Mouse (Mus musculus): Measurements from ENCODE around the gene Ptpn9.
A peak's percentile ranks its signal among the peaks of the same experiment; 100 is the strongest.

Ptpn9 gene

GRCm38 (mm10) chr9:57013756-57014155, 19.0 kb downstream of the Ptpn9 start:
- DNase-seq (ENCODE audit: low spot score in 2 of 2) = no peak

GRCm38 (mm10) chr9:57014766-57015165, 20.0 kb downstream of the Ptpn9 start:
- DNase-seq (ENCODE audit: low spot score in 2 of 2) = no peak

- DNase-seq (ENCODE audit: low spot score in 2 of 2) = no peak
Observed at GRCm38 (mm10) chr9:57017631-57018030, 22.9 kb downstream of the Ptpn9 start.

GRCm38 (mm10) chr9:57031756-57032155, 37.0 kb downstream of the Ptpn9 start:
- DNase-seq (ENCODE audit: low spot score in 2 of 2) = peak; percentile 24 to 42

- peak; percentile 16 to 26 for DNase-seq (ENCODE audit: low spot score in 2 of 2)
Observed at GRCm38 (mm10) chr9:57056237-57056636, 61.5 kb downstream of the Ptpn9 start.

- no peak for DNase-seq (ENCODE audit: low spot score in 2 of 2)
Observed at GRCm38 (mm10) chr9:57064164-57064563, 69.4 kb downstream of the Ptpn9 start.

GRCm38 (mm10) chr9:57068266-57068665, 73.5 kb downstream of the Ptpn9 start:
- DNase-seq (ENCODE audit: low spot score in 2 of 2) = no peak

GRCm38 (mm10) chr9:57070262-57070661, 75.5 kb downstream of the Ptpn9 start:
- no peak for DNase-seq (ENCODE audit: low spot score in 2 of 2)

- DNase-seq (ENCODE audit: low spot score in 2 of 2) = no peak
Observed at GRCm38 (mm10) chr9:57070800-57071545, 76.2 kb downstream of the Ptpn9 start.

- peak; percentile 51 to 65 for DNase-seq (ENCODE audit: low spot score in 2 of 2)
Observed at GRCm38 (mm10) chr9:57071801-57072351, 77.2 kb downstream of the Ptpn9 start, which contains the start of gene Sin3a. Gene Sin3a, plus strand, starts transcription at chr9:57072040.

- no peak for DNase-seq (ENCODE audit: low spot score in 2 of 2)
Observed at GRCm38 (mm10) chr9:57072526-57072988, 77.8 kb downstream of the Ptpn9 start.

GRCm38 (mm10) chr9:57072989-57073789, 78.5 kb downstream of the Ptpn9 start:
- peak; percentile 93 to 98 for DNase-seq (ENCODE audit: low spot score in 2 of 2)

- DNase-seq (ENCODE audit: low spot score in 2 of 2) = no peak
Observed at GRCm38 (mm10) chr9:57073790-57074094, 79.0 kb downstream of the Ptpn9 start.

GRCm38 (mm10) chr9:57074171-57074821, 79.6 kb downstream of the Ptpn9 start:
- no peak for DNase-seq (ENCODE audit: low spot score in 2 of 2)

GRCm38 (mm10) chr9:57074822-57075603, 80.3 kb downstream of the Ptpn9 start:
- DNase-seq (ENCODE audit: low spot score in 2 of 2) = peak; percentile 52 to 56

- DNase-seq (ENCODE audit: low spot score in 2 of 2) = peak; percentile 97 to 99
Observed at GRCm38 (mm10) chr9:57075681-57076381, 81.1 kb downstream of the Ptpn9 start.

GRCm38 (mm10) chr9:57076701-57077660, 82.3 kb downstream of the Ptpn9 start:
- DNase-seq (ENCODE audit: low spot score in 2 of 2) = peak; percentile 79 to 85

GRCm38 (mm10) chr9:57082236-57082635, 87.5 kb downstream of the Ptpn9 start:
- DNase-seq (ENCODE audit: low spot score in 2 of 2) = no peak
